Mouse (Mus musculus) CH12F3 (cell line): Measurements from ENCODE around the gene Exoc6.

ENCODE experiments used
- in situ Hi-C: fragments of 300-500 bp; cut with MboI; formaldehyde crosslinking; loops from 2 replicates; pipeline ENCODE4 v1.14.3; 2020; ENCODE audit warnings: low sequenced_read_pairs

The Exoc6 gene

GRCm38 (mm10) chr19:37686347-37686746 lies 136.1 kb downstream of the Exoc6 start:
- in situ Hi-C loops = no loop called here

GRCm38 (mm10) chr19:37686941-37687850 lies 137.0 kb downstream of the Exoc6 start:
- in situ Hi-C loops = no loop called here

- in situ Hi-C loops = no loop called here
These were observed 139.3 kb downstream of the Exoc6 start for GRCm38 (mm10) chr19:37689478-37689877.

- in situ Hi-C loops = no loop called here
These were observed 140.5 kb downstream of the Exoc6 start for GRCm38 (mm10) chr19:37690716-37691115.

GRCm38 (mm10) chr19:37692879-37693278 lies 142.7 kb downstream of the Exoc6 start:
- in situ Hi-C loops = no loop called here

GRCm38 (mm10) chr19:37695146-37695545 lies 144.9 kb downstream of the Exoc6 start:
- in situ Hi-C loops = no loop called here

- in situ Hi-C loops = no loop called here
These were observed 145.8 kb downstream of the Exoc6 start for GRCm38 (mm10) chr19:37695762-37696602.

- in situ Hi-C loops = no loop called here
These were observed 146.6 kb downstream of the Exoc6 start for GRCm38 (mm10) chr19:37696603-37697334.

GRCm38 (mm10) chr19:37697335-37697636 lies 147.1 kb downstream of the Exoc6 start:
- in situ Hi-C loops = no loop called here

- in situ Hi-C loops = no loop called here
These were observed 147.5 kb downstream of the Exoc6 start, which contains the start of gene Cyp26a1 for GRCm38 (mm10) chr19:37697651-37698272. Cyp26a1 (plus strand) TSS chr19:37697798.

GRCm38 (mm10) chr19:37698273-37699160 lies 148.3 kb downstream of the Exoc6 start:
- in situ Hi-C loops = no loop called here

- in situ Hi-C loops = loop anchor here (10.0 to 25.0 kb wide), 2 partner anchors 188 to 235 kb away; no protein-coding TSS in a partner anchor
These were observed 149.5 kb downstream of the Exoc6 start for GRCm38 (mm10) chr19:37699711-37700110.

- in situ Hi-C loops = loop anchor here (10.0 to 25.0 kb wide), 2 partner anchors 185 to 232 kb away; no protein-coding TSS in a partner anchor
These were observed 152.3 kb downstream of the Exoc6 start for GRCm38 (mm10) chr19:37702377-37703076.

- in situ Hi-C loops = loop anchor here (10.0 to 25.0 kb wide), 2 partner anchors 183 to 231 kb away; no protein-coding TSS in a partner anchor
These were observed 153.8 kb downstream of the Exoc6 start for GRCm38 (mm10) chr19:37703902-37704509.

GRCm38 (mm10) chr19:37705722-37706121 lies 155.5 kb downstream of the Exoc6 start:
- in situ Hi-C loops = loop anchor here (10.0 to 25.0 kb wide), 2 partner anchors 182 to 229 kb away; no protein-coding TSS in a partner anchor

- in situ Hi-C loops = loop anchor here (25.0 kb wide), 1 partner anchor 173 kb away; no protein-coding TSS in a partner anchor
These were observed 164.5 kb downstream of the Exoc6 start for GRCm38 (mm10) chr19:37714681-37715080.

- in situ Hi-C loops = loop anchor here (25.0 kb wide), 1 partner anchor 171 kb away; no protein-coding TSS in a partner anchor
These were observed 165.8 kb downstream of the Exoc6 start for GRCm38 (mm10) chr19:37715980-37716379.
